Mouse (Mus musculus) embryo, embryonic 11 days (tissue): Measurements from ENCODE around the gene Lhfpl2.

Experiments
- DNase-seq: peaks from one replicate; pipeline ENCODE4 v3.0.0-alpha.2; 2015

Lhfpl2 gene

DNA sequence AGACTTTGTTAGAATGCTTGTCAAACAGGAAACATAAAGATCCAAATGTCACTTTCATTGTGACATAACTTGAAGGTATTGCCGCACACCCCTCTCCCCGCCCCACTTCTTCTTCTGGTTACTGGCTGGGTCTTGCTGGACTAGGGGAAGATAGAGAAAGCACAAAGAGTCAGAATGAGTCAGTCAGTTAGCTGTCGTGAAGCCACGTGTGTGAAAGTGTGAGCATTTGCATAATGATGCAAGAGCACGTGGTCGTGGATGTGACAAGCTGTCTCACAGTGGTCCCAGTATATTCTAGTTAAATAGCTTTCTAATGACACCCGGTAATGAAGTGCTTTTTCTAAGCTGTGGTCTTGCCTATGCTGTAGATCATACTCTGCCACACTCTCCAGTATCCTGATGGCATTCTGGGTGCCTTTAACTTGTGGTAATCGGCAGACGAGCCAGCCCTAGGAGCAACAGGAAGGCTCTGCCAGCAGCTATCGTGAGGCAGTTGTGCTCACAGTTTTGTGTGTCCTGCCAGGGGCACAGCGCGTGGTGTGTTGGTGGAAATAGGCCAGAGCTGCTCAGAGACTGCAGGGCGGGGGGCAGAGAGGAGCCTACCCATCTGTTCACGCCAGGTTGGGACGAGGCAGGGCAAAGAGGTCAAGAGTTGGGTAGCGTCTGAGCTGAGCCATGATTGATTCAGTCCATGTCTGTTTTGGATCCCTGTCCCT lies 40.9 kb downstream of the Lhfpl2 start:
- no peak for DNase-seq

GRCm38 (mm10) chr13:94099087-94099486 lies 41.5 kb downstream of the Lhfpl2 start:
- no peak for DNase-seq

GRCm38 (mm10) chr13:94100361-94100760 lies 42.8 kb downstream of the Lhfpl2 start:
- DNase-seq, result no peak

- no peak for DNase-seq
Measured at GRCm38 (mm10) chr13:94101020-94101571, 43.5 kb downstream of the Lhfpl2 start.

DNA sequence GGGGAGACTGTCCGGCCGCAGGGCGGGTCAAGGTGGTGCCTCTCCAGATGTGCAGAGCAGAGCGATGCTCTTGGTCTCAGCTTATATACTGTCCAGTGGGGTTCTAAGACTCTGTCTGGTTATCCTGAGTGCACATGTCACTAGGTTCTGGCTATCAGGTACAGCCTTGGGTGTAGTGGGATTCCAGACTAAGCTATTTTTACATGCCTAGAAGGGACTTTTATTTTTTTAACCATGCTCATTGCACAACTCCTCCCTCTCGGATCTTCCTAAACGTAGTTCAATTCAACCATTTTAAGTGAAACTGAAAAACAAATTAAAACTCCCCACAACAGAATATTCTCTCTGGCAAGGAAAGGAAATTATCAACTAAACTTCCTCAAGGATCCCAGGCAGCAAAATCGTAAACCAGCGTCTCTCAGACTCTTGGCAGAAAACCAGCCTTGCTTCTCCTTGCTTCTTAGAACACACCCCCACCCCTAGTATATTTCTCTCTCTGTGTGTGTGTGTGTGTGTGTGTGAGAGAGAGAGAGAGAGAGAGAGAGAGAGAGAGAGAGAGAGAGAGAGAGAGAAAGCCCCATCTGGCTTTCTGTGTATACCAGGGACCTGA lies 47.4 kb downstream of the Lhfpl2 start:
- DNase-seq, result no peak

DNA sequence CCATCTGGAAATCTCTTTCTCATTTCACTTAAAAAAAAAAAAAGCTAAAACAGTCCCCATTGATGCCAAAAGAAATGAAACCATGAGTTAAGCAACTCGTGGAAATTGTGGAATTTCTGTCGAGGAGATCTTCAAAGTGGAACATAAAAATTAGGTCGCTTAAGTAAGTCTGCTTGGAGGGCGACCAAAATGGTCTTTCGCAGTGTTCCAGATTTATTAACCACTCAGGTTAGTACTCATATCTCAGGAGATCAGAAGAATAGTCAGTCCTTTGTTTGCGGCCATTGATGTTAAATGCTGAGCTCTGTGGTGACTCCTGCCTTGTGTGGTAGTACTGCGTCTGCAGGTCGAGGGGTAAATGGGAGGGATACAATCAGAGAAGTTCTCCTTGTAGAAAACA lies 48.8 kb downstream of the Lhfpl2 start:
- DNase-seq, result no peak

DNA sequence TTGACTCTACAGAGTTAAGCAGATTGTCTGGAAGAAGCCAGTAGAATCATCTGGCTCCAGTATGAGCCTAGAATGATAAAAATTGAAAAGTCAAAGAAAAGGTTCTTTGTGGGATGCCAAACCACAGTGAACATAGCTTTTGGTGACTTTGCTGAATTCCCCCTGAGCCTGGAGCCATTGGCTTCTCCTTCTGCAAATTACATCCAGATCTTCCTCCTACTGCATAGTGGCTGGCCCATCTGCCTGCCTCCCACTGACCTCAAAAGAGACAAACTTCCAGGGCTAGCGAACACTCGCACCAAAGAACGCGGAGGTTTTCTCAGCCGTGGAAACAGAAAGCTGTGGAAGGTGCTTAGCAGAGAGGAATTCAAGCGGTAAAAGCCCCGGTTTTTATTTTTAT lies 49.4 kb downstream of the Lhfpl2 start:
- no peak for DNase-seq

DNA sequence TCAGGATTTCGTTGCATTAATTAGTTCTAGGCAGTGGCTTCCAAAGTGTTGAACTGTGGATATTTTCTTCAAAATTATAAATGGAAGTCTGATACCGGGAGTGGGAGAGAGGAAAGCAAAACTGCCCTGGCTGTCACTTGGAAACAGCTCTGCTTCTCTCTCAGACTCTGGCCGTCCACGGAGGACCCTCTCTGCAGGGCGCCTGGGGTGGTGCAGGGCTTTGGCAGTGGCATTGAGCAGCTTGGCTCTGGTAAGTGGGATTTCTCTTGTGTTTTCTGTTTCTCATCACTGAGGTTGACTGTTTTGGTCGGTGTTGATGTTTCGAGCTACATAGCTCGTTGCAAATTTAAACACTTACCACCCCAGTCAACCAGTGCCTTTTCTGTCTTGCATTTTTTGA lies 53.0 kb downstream of the Lhfpl2 start:
- no peak for DNase-seq

DNA sequence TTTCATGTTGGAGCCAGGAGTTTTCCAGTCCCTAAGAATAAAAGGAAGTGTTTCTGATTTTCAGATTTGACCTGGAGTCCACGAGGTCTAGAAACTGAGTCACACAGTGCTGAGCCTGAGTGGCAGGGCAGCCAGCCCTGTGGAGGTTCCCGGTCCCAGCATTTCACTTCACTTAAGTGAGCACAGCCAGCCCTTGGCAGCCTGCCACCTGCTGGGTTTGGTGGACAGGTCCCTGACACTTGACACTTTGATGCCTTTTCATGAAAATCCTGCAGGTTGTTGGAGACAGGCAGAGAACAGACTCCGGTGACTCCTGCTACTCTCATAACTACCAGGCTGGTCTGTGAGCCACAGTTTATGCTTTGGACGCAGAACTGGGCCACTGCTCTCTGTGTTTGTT lies 57.9 kb downstream of the Lhfpl2 start:
- no peak for DNase-seq

- peak; percentile 58 for DNase-seq
Measured at GRCm38 (mm10) chr13:94116705-94117410, 59.3 kb downstream of the Lhfpl2 start.

- DNase-seq, result no peak
Measured at GRCm38 (mm10) chr13:94117522-94117921, 59.9 kb downstream of the Lhfpl2 start.

DNA sequence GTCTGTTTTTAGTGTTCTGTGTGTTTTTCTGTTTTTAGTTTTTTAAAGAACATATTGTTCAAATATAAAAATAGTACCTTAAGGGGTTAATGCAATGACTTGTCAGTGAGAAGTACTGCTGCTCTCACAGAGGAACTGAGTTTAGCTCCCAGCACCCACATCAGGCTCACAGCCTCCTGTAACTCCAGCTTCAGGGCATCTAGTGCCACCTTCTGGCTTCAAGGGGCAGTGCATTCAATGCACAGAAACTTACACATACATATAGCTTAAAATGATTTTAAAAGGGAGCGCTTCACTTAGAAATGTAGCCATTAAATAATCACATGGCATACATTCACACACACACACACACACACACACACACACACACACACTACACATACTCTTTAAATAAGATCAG lies 60.5 kb downstream of the Lhfpl2 start:
- DNase-seq, result no peak

GRCm38 (mm10) chr13:94119309-94119708 lies 61.7 kb downstream of the Lhfpl2 start:
- DNase-seq, result no peak

GRCm38 (mm10) chr13:94122703-94123592 lies 65.4 kb downstream of the Lhfpl2 start:
- DNase-seq, result no peak

DNA sequence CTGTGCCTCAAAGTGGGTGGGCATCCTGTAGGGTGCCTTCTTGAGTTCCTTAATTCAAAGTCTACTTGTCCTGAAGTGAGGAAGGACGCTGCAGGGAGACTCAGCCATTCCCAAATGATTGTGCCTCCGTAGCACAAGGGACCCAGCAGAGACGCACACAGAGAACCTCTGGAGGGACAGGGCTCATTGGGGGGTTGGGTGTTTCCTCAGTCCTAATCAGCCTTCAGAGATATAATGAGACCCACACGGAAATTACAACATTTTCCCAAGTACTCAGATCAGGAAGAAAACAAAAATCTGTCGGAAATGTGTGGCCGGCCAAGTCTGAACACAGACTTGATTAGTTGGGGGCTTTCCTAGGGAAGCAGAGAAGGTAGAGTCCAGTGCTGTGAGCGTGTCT lies 72.8 kb downstream of the Lhfpl2 start:
- no peak for DNase-seq

DNA sequence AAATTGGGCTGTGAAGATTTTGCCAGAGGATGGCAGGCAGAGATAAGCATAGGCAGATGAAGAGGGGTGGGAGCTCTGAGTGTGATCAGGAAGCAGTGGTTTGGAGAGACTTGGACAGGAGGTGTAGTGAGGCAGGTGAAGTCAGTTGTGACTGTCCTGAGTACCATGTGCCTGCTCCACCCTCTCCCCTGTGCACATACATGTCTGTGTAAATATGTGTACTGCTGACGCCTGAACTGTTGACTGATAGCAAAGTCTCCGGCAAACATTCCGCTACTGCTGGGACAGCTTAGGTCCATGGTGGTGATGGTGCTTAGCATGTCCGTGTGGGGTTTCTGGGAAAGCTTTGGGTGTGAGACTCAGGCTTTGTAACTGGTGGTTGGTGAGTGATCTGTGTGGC lies 73.5 kb downstream of the Lhfpl2 start:
- DNase-seq, result no peak

DNA sequence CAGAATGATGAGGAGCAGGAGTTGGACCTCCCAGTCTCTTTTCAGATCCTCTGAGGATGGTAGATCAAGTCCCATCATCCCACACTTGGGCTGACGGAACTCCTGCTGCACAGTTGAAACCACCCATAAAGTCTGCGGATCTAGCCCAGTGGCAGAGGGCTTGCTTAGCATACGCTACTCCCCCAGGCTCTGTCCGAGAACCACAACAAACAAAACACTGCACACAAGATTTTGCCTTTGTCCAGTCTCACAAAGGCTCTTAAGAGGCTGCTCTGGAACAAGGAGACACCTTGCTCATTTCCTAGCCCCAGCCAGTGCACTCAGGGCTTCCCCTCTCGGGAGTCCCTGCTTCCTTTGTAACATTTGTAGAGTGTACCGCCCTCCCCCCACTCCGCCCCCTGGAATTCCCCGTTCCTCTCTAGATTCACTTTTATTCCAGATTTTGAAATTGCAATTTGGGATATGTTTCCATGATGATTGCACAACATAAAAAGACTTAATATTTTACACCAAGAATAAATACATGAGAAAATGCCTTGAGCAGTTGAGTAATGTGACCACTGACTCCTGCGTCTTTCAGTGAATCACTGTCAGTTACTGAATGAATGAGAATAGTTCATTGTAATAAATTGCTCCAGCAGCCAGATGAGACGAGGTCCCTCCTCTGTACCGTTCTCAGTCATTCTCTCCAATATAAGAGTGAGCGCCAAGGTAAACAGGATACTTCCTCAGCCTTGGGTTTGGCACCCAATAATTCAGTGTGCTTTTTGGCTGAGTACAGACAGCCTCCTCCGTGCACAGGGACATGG lies 74.8 kb downstream of the Lhfpl2 start:
- DNase-seq, result no peak

DNA sequence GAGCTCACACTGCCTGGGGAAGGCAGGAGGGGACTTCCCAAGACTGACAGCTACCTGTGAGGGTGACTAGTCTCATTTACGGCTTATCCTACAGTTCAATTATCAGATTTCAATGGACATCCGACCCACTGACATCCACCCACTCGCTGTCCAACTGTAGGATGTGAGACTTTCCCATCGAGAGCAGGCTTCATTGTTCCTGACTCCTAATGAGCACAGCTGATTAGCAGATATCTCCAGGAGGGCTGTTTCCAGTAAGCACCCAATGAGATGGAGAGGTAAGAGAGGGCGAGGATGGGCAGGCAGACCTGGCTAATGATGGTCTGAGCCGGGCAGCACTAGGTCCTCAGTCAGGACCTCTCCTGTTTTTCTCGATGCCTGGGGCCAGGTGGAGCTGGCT lies 77.0 kb downstream of the Lhfpl2 start:
- DNase-seq, result no peak

GRCm38 (mm10) chr13:94135180-94135579 lies 77.6 kb downstream of the Lhfpl2 start:
- DNase-seq, result no peak

- no peak for DNase-seq
Measured at GRCm38 (mm10) chr13:94139713-94140445, 82.3 kb downstream of the Lhfpl2 start.

GRCm38 (mm10) chr13:94140446-94140845 lies 82.8 kb downstream of the Lhfpl2 start:
- DNase-seq, result no peak
